Mouse (Mus musculus): Measurements from ENCODE around the gene Hist2h2ab. TPM values are rescaled to one million over a fixed set of nuclear protein-coding genes. Genes with fewer than 3 reads are reported as not detected.
"Not testable (repeated sequence)": the region's sequence is repeated elsewhere in the genome, so short reads cannot be mapped to it uniquely, and the experiment has no call there.

Gene Hist2h2ab
- polyA plus RNA-seq, 1 experiment from 2014 or later = 0.78 TPM

DNA sequence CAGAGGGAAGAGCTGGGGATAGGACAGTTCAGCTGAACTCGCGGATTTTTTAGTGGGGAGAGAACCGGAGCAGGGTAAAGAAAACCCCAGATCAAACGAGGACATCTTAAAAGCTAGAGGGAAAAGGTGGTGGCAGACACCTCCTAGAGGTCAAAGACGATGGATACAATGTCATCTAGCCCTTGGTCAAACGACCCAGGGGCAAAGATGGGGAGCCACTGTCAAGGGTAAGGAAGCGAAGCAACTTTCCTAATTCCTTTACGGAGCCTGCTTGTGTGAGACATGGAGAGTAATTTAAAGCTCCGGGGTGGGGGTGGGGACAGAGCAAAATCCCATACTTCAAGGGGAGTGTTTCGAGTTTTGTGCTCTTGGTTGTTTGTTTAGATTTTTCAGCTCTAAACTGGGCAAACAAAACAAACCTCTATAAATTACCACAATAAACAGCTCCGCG, 449 bp upstream of the Hist2h2ab start:
- Histone ChIP-seq H3K4me3 (ENCODE audit: low read depth, low read length) (peak overlapping the region; percentile 66), H3K4me1 (ENCODE audit: control insufficient read depth, insufficient read depth, low read length) (peaks cover 25% of the 10 kb centered on the region), H3K36me3 (ENCODE audit: control insufficient read depth, insufficient read depth, low read length) (no peaks in the 10 kb centered on the region), H3K9ac (ENCODE audit: low read depth, low read length) (peak overlapping the region; percentile 92), H3K9me3 (ENCODE audit: control insufficient read depth, low read length) (no peaks in the 10 kb centered on the region), H3K27ac (replicated peaks; ENCODE audit: low read depth, low read length) (peak overlapping the region; percentile 98), H3K27me3 (replicated peaks; ENCODE audit: control insufficient read depth, insufficient read depth, low read length) (no peaks in the 10 kb centered on the region), H3K4me2 (ENCODE audit: low read depth, low read length) (peak overlapping the region; percentile 88)
- under 1% methylated on average over 12 of the region's 12 CpGs for WGBS
- no peak for DNase-seq (ENCODE audit: low spot score)
- peak; percentile 8; the same call in 1 of the 2 replicates for ATAC-seq (ENCODE audit: low read depth)

DNA sequence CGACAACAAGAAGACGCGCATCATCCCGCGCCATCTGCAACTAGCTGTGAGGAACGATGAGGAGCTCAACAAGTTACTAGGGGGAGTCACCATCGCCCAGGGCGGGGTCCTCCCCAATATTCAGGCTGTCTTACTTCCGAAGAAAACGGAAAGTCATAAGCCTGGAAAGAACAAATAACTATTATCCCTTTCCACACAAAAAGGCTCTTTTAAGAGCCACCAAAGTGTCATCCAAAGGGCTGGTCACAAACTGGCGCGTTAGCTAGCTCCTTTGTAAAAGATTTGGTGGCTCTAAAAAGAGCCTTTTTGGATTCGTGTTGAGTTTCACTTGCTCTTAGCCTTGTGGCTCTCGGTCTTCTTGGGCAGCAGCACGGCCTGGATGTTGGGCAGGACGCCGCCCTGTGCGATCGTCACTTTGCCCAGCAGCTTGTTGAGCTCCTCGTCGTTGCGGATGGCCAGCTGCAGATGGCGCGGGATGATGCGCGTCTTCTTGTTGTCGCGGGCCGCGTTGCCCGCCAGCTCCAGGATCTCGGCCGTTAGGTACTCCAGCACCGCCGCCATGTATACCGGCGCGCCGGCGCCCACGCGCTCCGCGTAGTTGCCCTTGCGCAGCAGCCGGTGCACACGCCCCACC, 583 bp downstream of the Hist2h2ab start:
- H3K9me3 ChIP-seq (ENCODE audit: control insufficient read depth, low read length); H3K27me3 ChIP-seq (replicated peaks; ENCODE audit: control insufficient read depth, insufficient read depth, low read length); H3K36me3 ChIP-seq (ENCODE audit: control insufficient read depth, insufficient read depth, low read length): not testable (repeated sequence)
- Histone ChIP-seq H3K27ac (replicated peaks; ENCODE audit: low read depth, low read length) (peak overlapping the region; percentile 98), H3K9ac (ENCODE audit: low read depth, low read length) (peak overlapping the region; percentile 92), H3K4me2 (ENCODE audit: low read depth, low read length) (peak overlapping the region; percentile 88), H3K4me1 (ENCODE audit: control insufficient read depth, insufficient read depth, low read length) (peaks cover 25% of the 10 kb centered on the region), H3K4me3 (ENCODE audit: low read depth, low read length) (peak overlapping the region; percentile 66)
- DNase-seq (ENCODE audit: low spot score) (peak; percentile 56), ATAC-seq (ENCODE audit: low read depth) (peak; percentile 2; the same call in 1 of the 2 replicates)
- under 1% methylated on average over 20 of the region's 47 CpGs for WGBS

DNA sequence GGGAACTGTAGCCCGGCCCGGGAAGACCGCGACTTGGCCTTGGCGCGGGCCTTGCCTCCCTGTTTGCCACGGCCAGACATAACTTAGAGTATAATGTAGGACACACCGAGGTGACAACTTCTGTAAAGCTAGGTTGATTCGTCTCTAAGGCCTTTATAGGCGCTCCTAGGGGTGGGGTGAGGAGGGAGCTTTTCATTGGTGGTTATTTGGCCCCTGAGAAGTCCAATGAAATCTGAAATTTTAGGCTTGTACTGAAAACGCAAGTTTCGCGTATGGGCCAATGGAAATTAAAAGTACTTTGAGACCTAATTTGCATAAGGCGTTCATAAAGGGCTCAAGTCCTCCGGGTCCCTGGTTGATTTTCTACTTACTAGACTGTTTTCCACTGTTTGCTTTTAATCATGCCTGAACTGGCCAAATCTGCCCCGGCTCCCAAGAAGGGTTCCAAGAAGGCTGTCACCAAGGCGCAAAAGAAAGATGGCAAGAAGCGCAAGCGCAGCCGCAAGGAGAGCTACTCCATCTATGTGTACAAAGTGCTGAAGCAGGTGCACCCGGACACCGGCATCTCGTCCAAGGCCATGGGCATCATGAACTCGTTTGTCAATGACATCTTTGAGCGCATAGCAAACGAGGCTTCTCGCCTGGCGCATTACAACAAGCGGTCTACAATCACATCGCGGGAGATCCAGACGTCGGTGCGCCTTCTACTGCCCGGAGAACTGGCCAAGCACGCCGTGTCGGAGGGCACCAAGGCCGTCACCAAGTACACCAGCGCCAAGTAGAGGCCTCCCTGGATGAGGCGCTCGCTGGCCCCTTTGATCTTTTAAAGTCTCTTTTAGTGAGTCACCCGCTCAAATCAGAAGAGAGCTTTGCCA, 1.3 kb downstream of the Hist2h2ab start, which contains the start of the genes Hist2h2ac and Hist2h2be:
Hist2h2ac (minus strand) TSS at position 116 of the 875 bp plus-strand sequence.
Hist2h2be (plus strand) TSS at position 355 of the 875 bp plus-strand sequence.
- Histone ChIP-seq H3K36me3 (ENCODE audit: control insufficient read depth, insufficient read depth, low read length) (no peaks in the 10 kb centered on the region), H3K4me2 (ENCODE audit: low read depth, low read length) (peak within 1 kb of the TSS; percentile 88), H3K4me1 (ENCODE audit: control insufficient read depth, insufficient read depth, low read length) (peaks cover 25% of the 10 kb centered on the region), H3K27ac (replicated peaks; ENCODE audit: low read depth, low read length) (peak within 1 kb of the TSS; percentile 98), H3K27me3 (replicated peaks; ENCODE audit: control insufficient read depth, insufficient read depth, low read length) (no peaks in the 10 kb centered on the region), H3K9me3 (ENCODE audit: control insufficient read depth, low read length) (no peaks in the 10 kb centered on the region), H3K4me3 (ENCODE audit: low read depth, low read length) (peak within 1 kb of the TSS; percentile 66), H3K9ac (ENCODE audit: low read depth, low read length) (peak within 1 kb of the TSS; percentile 92)
- peak; percentile 91 for ATAC-seq (ENCODE audit: low read depth)
- peak; percentile 98 for DNase-seq (ENCODE audit: low spot score)
- under 1% methylated on average over 41 of the region's 43 CpGs for WGBS

DNA sequence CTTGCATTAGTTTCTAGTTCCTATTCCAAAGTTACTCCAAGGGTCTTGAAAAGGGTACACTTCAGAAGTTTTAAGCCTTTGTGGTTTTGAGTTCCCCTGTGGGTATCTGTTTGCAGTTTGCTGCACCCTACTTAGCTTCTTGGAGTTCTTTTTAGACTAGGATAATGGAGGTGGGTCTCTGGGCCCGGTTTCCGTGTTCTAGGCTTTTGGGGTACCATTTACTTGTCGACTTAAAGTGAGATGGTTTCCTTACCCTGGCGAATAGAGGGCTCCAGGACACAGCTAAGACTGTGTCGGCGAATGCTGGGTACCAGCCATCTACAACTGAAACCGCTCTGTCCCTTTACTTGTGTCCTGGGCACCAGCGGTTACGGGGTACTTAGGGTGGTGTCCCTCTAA, 2.0 kb downstream of the Hist2h2ab start:
- Histone ChIP-seq H3K36me3 (ENCODE audit: control insufficient read depth, insufficient read depth, low read length) (no peaks in the 10 kb centered on the region), H3K9ac (ENCODE audit: low read depth, low read length) (peak overlapping the region; percentile 60), H3K4me3 (ENCODE audit: low read depth, low read length) (peak overlapping the region; percentile 66), H3K4me2 (ENCODE audit: low read depth, low read length) (peak overlapping the region; percentile 88), H3K4me1 (ENCODE audit: control insufficient read depth, insufficient read depth, low read length) (peaks cover 25% of the 10 kb centered on the region), H3K27ac (replicated peaks; ENCODE audit: low read depth, low read length) (peak overlapping the region; percentile 98), H3K27me3 (replicated peaks; ENCODE audit: control insufficient read depth, insufficient read depth, low read length) (no peaks in the 10 kb centered on the region), H3K9me3 (ENCODE audit: control insufficient read depth, low read length) (no peaks in the 10 kb centered on the region)
- DNase-seq (ENCODE audit: low spot score) (no peak), ATAC-seq (ENCODE audit: low read depth) (no peak)
- 14% methylated on average over 9 of the region's 9 CpGs for WGBS

DNA sequence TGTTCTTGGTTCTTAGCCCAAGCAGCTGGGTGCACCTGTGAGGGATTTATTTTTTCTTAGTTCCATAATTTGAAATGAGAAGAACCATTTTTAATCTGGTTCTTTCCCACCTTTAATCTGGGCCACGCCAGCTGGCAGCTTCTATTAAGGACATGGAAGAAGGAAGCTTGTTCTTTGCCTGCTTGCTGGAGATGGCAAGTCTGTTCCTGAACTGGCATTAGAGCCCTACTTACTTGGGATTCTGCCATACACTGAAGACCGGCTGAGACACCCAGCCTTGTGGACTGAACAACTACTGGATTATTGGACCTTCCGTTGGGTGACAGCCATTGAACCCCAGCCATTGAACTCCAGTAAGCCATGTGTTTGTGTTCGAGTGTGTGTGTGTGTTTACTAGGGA, 3.1 kb downstream of the Hist2h2ab start:
- Histone ChIP-seq H3K9ac (ENCODE audit: low read depth, low read length) (no peak overlapping the region), H3K4me3 (ENCODE audit: low read depth, low read length) (no peak overlapping the region), H3K9me3 (ENCODE audit: control insufficient read depth, low read length) (no peaks in the 10 kb centered on the region), H3K27me3 (replicated peaks; ENCODE audit: control insufficient read depth, insufficient read depth, low read length) (no peaks in the 10 kb centered on the region), H3K36me3 (ENCODE audit: control insufficient read depth, insufficient read depth, low read length) (no peaks in the 10 kb centered on the region), H3K4me2 (ENCODE audit: low read depth, low read length) (peak overlapping the region; percentile 88), H3K27ac (replicated peaks; ENCODE audit: low read depth, low read length) (no peak overlapping the region), H3K4me1 (ENCODE audit: control insufficient read depth, insufficient read depth, low read length) (peaks cover 25% of the 10 kb centered on the region)
- DNase-seq (ENCODE audit: low spot score) (no peak), ATAC-seq (ENCODE audit: low read depth) (no peak)
- 92% methylated on average over 4 of the region's 4 CpGs for WGBS

DNA sequence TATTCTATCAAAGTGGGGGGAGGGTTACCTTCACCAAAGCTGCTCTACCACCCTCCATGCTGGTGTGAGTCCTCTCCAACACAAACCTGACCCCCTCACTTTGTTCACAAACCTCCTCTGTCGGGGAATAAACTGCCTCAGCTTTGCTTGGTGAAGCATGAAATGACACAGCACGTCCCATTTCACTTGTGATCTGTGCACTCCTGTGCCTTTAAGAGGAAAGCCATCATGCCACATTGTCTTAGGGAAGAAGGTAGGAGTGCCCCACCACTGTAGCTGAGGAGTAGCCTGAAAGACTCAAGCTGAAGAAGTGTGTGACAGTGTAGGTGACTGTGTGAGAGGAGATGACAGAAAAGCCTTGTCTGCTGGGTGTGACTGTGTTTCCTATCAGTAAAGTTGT, 5.8 kb downstream of the Hist2h2ab start:
- no peak for ATAC-seq (ENCODE audit: low read depth)
- Histone ChIP-seq H3K36me3 (ENCODE audit: control insufficient read depth, insufficient read depth, low read length) (no peaks in the 10 kb centered on the region), H3K4me2 (ENCODE audit: low read depth, low read length) (no peak overlapping the region), H3K27ac (replicated peaks; ENCODE audit: low read depth, low read length) (no peak overlapping the region), H3K4me1 (ENCODE audit: control insufficient read depth, insufficient read depth, low read length) (peaks cover 19% of the 10 kb centered on the region), H3K4me3 (ENCODE audit: low read depth, low read length) (no peak overlapping the region), H3K9ac (ENCODE audit: low read depth, low read length) (no peak overlapping the region), H3K9me3 (ENCODE audit: control insufficient read depth, low read length) (no peaks in the 10 kb centered on the region), H3K27me3 (replicated peaks; ENCODE audit: control insufficient read depth, insufficient read depth, low read length) (no peaks in the 10 kb centered on the region)
- no peak for DNase-seq (ENCODE audit: low spot score)
- 28% methylated on average over 2 of the region's 2 CpGs for WGBS

DNA sequence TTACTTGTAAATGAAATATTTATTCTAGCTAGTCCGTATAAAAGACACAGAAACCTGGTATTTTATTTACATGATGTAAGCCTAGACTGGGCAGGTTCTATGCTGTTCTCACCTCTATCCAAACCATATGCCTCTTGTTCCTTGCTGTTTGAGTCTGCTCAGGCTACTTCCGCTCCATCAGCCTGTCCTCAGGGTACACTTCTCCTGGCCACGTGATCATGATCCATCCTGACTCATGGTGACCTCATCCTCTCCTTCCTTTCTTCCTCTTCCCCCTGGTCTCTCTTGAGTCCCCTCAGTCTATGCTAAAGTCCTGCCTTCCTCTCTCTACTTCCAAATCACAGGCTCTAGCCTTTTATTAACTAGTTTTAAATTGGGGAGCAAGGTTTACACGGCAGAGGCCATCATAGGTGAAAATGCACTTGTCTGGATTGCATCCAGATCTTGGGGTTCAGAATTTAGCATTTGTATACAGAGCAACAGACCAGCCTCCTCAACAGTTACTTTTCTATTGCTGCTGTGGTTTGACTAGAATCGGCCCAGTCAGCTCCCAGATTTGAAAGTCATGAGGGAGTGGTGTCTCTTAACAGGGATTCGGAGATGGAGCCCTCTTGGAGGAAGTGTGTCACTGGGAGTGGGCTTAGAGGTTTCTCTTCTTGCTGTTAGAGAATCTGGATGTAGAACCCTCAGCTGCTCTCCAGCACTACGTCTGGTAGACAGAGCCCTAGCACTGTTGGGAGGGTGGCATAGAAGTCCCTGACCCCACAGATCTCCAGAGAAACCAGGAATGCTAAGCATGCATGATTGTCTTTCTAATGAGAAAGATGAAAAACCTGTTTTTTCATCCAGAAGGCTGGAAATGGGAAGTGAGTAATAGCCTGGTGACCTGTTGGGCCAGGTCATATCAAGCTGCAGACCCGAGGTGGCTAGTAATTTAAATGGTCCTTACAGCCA, 7.3 kb downstream of the Hist2h2ab start:
- DNase-seq (ENCODE audit: low spot score) (no peak), ATAC-seq (ENCODE audit: low read depth) (peak; percentile 34; the same call in 1 of the 2 replicates)
- H3K9me3 ChIP-seq (ENCODE audit: control insufficient read depth, low read length) = no peaks in the 10 kb centered on the region
- no peak overlapping the region for H3K9ac ChIP-seq (ENCODE audit: low read depth, low read length)
- WGBS = 53% methylated on average over 8 of the region's 8 CpGs
- no peak overlapping the region for H3K4me2 ChIP-seq (ENCODE audit: low read depth, low read length)
- H3K4me1 ChIP-seq (ENCODE audit: control insufficient read depth, insufficient read depth, low read length) = peaks cover 14% of the 10 kb centered on the region
- no peaks in the 10 kb centered on the region for H3K36me3 ChIP-seq (ENCODE audit: control insufficient read depth, insufficient read depth, low read length)
- H3K27me3 ChIP-seq (replicated peaks; ENCODE audit: control insufficient read depth, insufficient read depth, low read length) = no peaks in the 10 kb centered on the region
- H3K4me3 ChIP-seq (ENCODE audit: low read depth, low read length) = no peak overlapping the region
- no peak overlapping the region for H3K27ac ChIP-seq (replicated peaks; ENCODE audit: low read depth, low read length)

DNA sequence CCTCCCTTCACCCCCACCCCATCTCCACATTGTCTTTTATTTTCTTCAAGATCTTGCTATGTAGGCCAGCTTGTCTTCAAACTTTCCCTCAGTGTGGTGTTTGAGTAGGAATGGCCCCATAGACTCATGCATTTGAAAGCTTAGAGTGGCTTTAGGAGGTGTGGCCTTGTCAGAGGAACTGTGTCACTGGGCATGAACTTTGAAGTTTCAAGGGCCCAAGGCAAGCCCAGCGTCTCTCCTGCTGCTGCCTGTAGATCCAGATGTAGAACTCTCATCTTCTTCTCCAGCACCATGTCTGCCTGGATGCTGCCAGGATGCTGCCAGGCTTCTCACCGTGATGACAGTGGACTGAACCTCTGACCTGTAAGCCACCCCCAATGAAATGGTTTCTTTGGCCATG, 9.2 kb downstream of the Hist2h2ab start:
- H3K4me1 ChIP-seq (ENCODE audit: control insufficient read depth, insufficient read depth, low read length) = no peaks in the 10 kb centered on the region
- H3K27me3 ChIP-seq (replicated peaks; ENCODE audit: control insufficient read depth, insufficient read depth, low read length) = no peaks in the 10 kb centered on the region
- WGBS = 64% methylated on average over 2 of the region's 2 CpGs
- H3K9ac ChIP-seq (ENCODE audit: low read depth, low read length) = no peak overlapping the region
- no peaks in the 10 kb centered on the region for H3K36me3 ChIP-seq (ENCODE audit: control insufficient read depth, insufficient read depth, low read length)
- no peaks in the 10 kb centered on the region for H3K9me3 ChIP-seq (ENCODE audit: control insufficient read depth, low read length)
- no peak overlapping the region for H3K4me2 ChIP-seq (ENCODE audit: low read depth, low read length)
- H3K4me3 ChIP-seq (ENCODE audit: low read depth, low read length) = no peak overlapping the region
- H3K27ac ChIP-seq (replicated peaks; ENCODE audit: low read depth, low read length) = no peak overlapping the region
- no peak for ATAC-seq (ENCODE audit: low read depth)
- DNase-seq (ENCODE audit: low spot score) = no peak

Measured in embryonic facial prominence, embryonic 14.5 days (tissue).